Mouse (Mus musculus) myocyte (in vitro differentiated cells): ENCODE measurements around the gene Nr4a1. TPM values are rescaled to one million over a fixed set of nuclear protein-coding genes. Genes with fewer than 3 reads are reported as not detected.

ENCODE experiments used
- H3K27me3 ChIP-seq: one replicate; pipeline ENCODE4 v1.6.1; 2011; ENCODE audit not compliant: control insufficient read depth, insufficient read depth, insufficient read length
- H3K36me3 ChIP-seq: one replicate; pipeline ENCODE4 v1.6.1; 2011; ENCODE audit not compliant: control insufficient read depth, insufficient read depth
- H3K4me2 ChIP-seq: one replicate; pipeline ENCODE4 v1.6.1; 2011; ENCODE audit warnings: low read depth, control low read depth
- H3K4me3 ChIP-seq: one replicate; pipeline ENCODE4 v1.5.1; 2011; ENCODE audit warnings: mild to moderate bottlenecking, control low read depth, moderate library complexity
- H3K79me2 ChIP-seq: one replicate; pipeline ENCODE4 v1.6.1; 2011; ENCODE audit not compliant: control insufficient read depth, insufficient read depth
- H3ac ChIP-seq: one replicate; pipeline ENCODE4 v1.6.1; 2011; ENCODE audit not compliant: control insufficient read depth, insufficient read length
- CEBPB ChIP-seq: IDR thresholded peaks from 2 replicates; pipeline ENCODE4 v1.6.1; 2011; ENCODE audit warnings: mild to moderate bottlenecking, moderate library complexity; ENCODE audit not compliant: poor library complexity, insufficient read depth, severe bottlenecking
- E2F4 ChIP-seq: IDR thresholded peaks from one replicate; pipeline ENCODE4 v1.6.1; 2011; ENCODE audit warnings: mild to moderate bottlenecking, control low read depth, moderate library complexity; ENCODE audit not compliant: insufficient read depth
- MAX ChIP-seq: IDR thresholded peaks from one replicate; pipeline ENCODE4 v1.6.1; 2011; ENCODE audit warnings: low read depth, mild to moderate bottlenecking, control low read depth
- MYOD1 ChIP-seq, 3 experiments: IDR thresholded peaks; one replicate each; pipeline ENCODE4 v1.6.1; 2011; ENCODE audit warnings: control low read depth in 2 of 3, low read depth in 2 of 3, mild to moderate bottlenecking in 2 of 3, moderate library complexity in 1 of 3; ENCODE audit not compliant: insufficient read length in 2 of 3, control insufficient read depth in 1 of 3
- MYOG ChIP-seq, 3 experiments: IDR thresholded peaks; one replicate each; pipeline ENCODE4 v1.6.1; 2011; ENCODE audit warnings: control low read depth in 2 of 3, low read depth in 2 of 3, mild to moderate bottlenecking in 2 of 3; ENCODE audit not compliant: insufficient read length in 2 of 3, control insufficient read depth in 1 of 3, insufficient read depth in 1 of 3
- POLR2A ChIP-seq: IDR thresholded peaks from one replicate; pipeline ENCODE4 v1.6.1; 2011; ENCODE audit warnings: low read depth, mild to moderate bottlenecking, control low read depth, moderate library complexity; ENCODE audit not compliant: insufficient read length
- POLR2AphosphoS2 ChIP-seq: IDR thresholded peaks from one replicate; pipeline ENCODE4 v1.6.1; 2011; ENCODE audit warnings: low read depth, control low read depth; ENCODE audit not compliant: insufficient read length
- REST ChIP-seq: IDR thresholded peaks from one replicate; pipeline ENCODE4 v1.6.1; 2011; ENCODE audit warnings: mild to moderate bottlenecking, control low read depth, moderate library complexity; ENCODE audit not compliant: insufficient read depth, insufficient read length
- SRF ChIP-seq: IDR thresholded peaks from one replicate; pipeline ENCODE4 v1.6.1; 2011; ENCODE audit warnings: low read depth; ENCODE audit not compliant: control insufficient read depth, insufficient read length
- TCF12 ChIP-seq: IDR thresholded peaks from one replicate; pipeline ENCODE4 v1.6.1; 2011; ENCODE audit warnings: mild to moderate bottlenecking, control low read depth; ENCODE audit not compliant: poor library complexity, insufficient read depth, severe bottlenecking
- TCF3 ChIP-seq: IDR thresholded peaks from one replicate; pipeline ENCODE4 v1.6.1; 2011; ENCODE audit warnings: low read depth, control low read depth; ENCODE audit not compliant: insufficient read length
- USF1 ChIP-seq: IDR thresholded peaks from one replicate; pipeline ENCODE4 v1.6.1; 2011; ENCODE audit warnings: low read depth, mild to moderate bottlenecking, control low read depth, moderate library complexity
- polyA plus RNA-seq: library from polyadenylated mRNA; unstranded; fragments of >200 nt; fragmentation: generic; extraction: Trizol; gene quantifications from one replicate; pipeline ENCODE4 v1.2.1, GENCODE M21; 2012; ENCODE audit warnings: missing spikeins

Nr4a1 gene
- polyA plus RNA-seq, 1 experiment = 15.3 TPM

DNA sequence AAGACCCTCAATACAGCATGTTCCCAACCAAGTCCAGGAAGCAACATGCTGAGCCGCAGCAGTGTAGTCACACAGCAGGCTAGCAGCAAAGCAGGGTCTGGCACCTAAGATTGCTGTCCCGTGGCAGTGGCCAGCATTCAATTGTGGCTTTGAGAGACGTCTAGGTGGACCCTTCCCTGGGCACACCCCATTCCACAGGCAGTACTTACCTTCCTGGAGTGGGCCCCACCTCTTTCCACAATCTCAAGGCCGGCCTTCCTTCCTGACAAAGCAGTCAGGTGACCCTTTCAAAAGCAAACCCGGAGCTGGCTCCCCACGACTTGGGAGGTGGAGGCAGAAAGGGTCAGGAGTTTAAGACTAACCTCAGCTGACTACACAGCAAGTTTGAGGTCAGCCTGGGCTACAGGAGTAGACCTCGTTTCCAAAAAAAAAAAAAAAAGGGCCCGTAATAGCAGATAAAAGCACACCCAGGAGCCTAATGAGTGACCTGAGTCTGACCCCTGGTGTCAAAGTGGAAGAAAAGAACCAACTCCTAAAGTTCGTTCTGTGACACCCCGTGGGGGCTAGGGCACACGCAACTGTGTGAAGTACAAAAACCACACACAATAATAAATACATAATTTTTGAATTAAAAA, 20.3 kb upstream of the Nr4a1 start:
- TF ChIP-seq SRF (no peak), POLR2AphosphoS2 (peak; percentile 47)
- Histone ChIP-seq H3K27me3 (no peaks in the 10 kb centered on the region), H3K4me3 (no peak overlapping the region), H3K4me2 (no peak overlapping the region), H3K79me2 (no peaks in the 10 kb centered on the region), H3ac (no peak overlapping the region), H3K36me3 (peaks cover 7% of the 10 kb centered on the region)

DNA sequence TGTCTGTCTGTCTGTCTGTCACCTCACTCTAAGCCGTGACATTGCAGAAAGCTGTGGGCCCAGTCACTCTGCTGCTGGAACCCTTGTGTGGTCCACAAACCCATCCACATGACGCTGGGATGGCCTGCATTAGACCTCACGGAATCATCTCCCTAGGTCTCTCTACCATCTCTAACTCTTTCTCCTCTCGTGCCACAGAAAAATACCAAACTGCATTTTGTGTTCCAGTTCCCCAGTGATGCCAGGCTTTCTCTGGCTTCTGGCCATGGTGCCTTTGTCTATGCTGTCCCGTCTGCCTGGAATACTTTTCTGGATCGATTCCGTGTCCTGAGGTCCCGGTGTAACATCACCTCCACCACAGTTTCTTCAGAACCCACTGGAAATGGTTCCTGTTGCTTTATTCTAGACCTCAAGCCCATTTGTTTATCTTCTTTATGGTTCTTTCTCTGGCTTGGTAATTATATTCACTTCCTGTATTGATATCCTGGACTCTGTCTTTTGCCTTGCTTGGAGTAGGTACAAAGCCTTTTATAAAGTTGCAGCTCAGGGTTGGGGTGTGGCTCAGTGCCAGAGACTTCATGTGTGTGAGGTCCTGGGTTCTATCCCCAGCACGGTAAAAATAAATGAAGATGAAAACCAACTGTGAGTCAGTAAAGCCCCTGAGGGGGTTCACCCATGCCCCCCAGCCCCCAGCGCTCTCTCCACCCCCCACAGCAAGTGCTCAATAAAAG, 19.3 kb upstream of the Nr4a1 start:
- Histone ChIP-seq H3K79me2 (no peaks in the 10 kb centered on the region), H3K36me3 (peaks cover 7% of the 10 kb centered on the region), H3K4me3 (no peak overlapping the region), H3K27me3 (no peaks in the 10 kb centered on the region), H3ac (no peak overlapping the region), H3K4me2 (no peak overlapping the region)
- TF ChIP-seq POLR2AphosphoS2 (no peak), E2F4 (no peak), TCF3 (no peak), POLR2A (no peak), SRF (no peak), USF1 (no peak), TCF12 (no peak), MYOD1 (IDR thresholded peaks at IDR 0.05; ENCODE audit: control insufficient read depth in 1 of 3, insufficient read length in 2 of 3, low read depth in 2 of 3) (no peak), MYOG (IDR thresholded peaks at IDR 0.05; ENCODE audit: control insufficient read depth in 1 of 3, insufficient read depth in 1 of 3, insufficient read length in 2 of 3, low read depth in 2 of 3) (no peak)

DNA sequence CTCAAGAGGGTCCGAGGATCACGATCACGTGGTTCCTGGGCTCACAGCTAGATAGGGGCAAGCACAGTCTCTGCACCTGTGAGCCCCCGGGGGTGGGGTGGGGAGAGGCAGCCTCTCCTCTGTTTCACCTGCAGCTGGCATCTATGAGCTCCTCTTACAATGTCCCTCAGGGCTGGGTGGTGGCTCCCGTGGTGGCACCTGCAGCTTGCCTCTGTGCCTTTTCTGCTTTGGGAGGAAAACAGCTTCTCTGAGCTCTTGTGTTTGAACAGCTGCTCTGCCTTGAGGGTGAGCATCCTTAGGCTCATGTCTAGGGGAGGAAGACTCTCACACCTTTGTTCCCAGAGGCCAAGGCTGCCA, 18.7 kb upstream of the Nr4a1 start:
- Histone ChIP-seq H3K27me3 (no peaks in the 10 kb centered on the region), H3K79me2 (no peaks in the 10 kb centered on the region), H3ac (no peak overlapping the region), H3K4me2 (no peak overlapping the region), H3K4me3 (no peak overlapping the region), H3K36me3 (peaks cover 6% of the 10 kb centered on the region)
- TF ChIP-seq MYOD1 (IDR thresholded peaks at IDR 0.05; ENCODE audit: control insufficient read depth in 1 of 3, insufficient read length in 2 of 3, low read depth in 2 of 3) (peak in 1 of 3 experiments; percentile 8), TCF3 (no peak)

DNA sequence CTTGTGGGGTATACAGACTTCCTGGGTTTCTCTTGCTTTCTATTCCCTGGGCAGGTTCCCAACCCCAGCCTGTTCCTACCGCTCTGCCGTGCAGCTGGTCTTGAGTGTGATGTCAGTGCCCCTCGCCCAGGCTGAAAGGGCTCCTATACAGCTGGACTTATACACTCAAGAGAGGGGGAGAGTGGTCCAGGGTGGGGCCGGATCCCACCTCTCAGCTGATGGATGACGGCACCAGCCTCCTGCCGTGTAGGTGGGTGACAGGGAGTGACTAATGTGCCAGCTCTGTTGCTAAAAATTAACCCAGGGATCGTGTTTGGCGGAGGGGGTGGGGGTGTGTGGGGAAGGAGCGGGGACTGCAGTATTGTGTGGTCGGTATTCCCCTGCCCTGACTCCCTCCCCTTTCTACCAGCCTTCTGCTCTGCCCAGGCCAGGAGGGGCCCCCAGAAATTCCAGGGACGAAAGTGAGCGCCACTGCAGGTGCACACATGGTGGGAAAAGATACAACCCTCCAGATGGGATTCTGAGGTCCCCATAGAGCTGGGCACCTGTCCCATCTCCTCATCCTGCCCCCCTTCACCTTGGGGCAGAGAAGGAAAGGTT, 18.2 kb upstream of the Nr4a1 start:
- Histone ChIP-seq H3K79me2 (no peaks in the 10 kb centered on the region), H3K4me2 (peak overlapping the region; percentile 47), H3K4me3 (no peak overlapping the region), H3K36me3 (peaks cover 1% of the 10 kb centered on the region), H3ac (no peak overlapping the region), H3K27me3 (no peaks in the 10 kb centered on the region)
- TF ChIP-seq MYOD1 (IDR thresholded peaks at IDR 0.05; ENCODE audit: control insufficient read depth in 1 of 3, insufficient read length in 2 of 3, low read depth in 2 of 3) (peak in 1 of 3 experiments; percentile 47), USF1 (no peak)

DNA sequence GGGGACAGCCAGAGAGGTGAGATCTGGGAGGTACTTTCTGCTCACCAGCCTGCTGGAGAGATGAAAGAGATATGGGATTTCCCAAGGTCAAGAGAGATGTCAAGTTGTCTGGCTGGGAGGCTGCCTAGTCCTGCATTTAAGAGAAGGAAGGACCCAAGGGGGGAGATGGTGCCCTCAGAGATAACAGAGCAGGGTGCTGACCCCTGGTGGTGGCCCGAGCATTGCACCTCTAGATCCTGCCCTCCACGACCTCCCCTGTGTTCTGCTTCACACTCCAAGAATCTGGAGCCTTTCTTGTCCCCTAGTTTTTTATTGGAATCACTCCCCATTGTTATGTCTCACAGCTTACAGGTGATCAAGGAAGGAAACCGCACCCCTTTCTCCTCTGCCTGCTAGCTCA, 17.2 kb upstream of the Nr4a1 start:
- no peak for TF ChIP-seq MYOD1 (IDR thresholded peaks at IDR 0.05; ENCODE audit: control insufficient read depth in 1 of 3, insufficient read length in 2 of 3, low read depth in 2 of 3)
- no peak for TF ChIP-seq E2F4
- no peak for TF ChIP-seq MAX
- no peak for TF ChIP-seq TCF12
- Histone ChIP-seq H3K27me3 (no peaks in the 10 kb centered on the region), H3K79me2 (no peaks in the 10 kb centered on the region), H3K4me3 (no peak overlapping the region), H3K36me3 (no peaks in the 10 kb centered on the region), H3ac (no peak overlapping the region), H3K4me2 (no peak overlapping the region)

DNA sequence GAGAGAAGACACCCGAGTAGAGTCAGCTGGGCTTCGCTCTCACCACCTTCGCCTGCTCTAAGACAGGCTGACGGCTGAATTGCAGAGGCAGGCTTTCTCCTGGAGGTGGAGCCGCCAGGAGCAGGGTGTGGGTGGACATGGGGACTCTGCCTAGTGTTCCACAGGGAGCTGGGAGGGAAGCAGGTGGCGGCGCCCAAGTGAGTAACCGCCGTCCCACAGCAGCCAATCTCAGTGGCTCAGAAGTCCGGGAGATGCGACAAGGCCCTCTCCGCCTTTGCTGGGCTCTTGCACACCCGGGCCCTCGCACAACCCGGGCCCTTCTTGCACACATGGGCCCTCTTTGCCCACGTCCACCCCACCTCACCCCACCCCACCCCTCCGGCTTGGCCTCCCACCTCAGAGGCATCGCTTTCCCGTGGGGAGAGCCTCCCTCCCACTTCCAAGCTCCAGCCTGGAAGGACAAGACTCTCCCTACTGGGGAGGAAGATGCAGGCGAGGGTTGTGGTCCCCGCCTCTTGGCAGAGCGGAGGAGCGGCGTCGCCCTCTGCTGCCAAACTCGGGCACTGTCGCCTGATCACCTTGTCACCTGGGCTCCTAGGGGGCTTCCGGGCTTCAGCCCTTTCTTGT, 15.1 kb upstream of the Nr4a1 start:
- no peak for TF ChIP-seq POLR2AphosphoS2
- TF ChIP-seq MAX = no peak
- no peak for TF ChIP-seq SRF
- TF ChIP-seq MYOG (IDR thresholded peaks at IDR 0.05; ENCODE audit: control insufficient read depth in 1 of 3, insufficient read depth in 1 of 3, insufficient read length in 2 of 3, low read depth in 2 of 3) = peak in 1 of 3 experiments; percentile 54
- no peak for TF ChIP-seq TCF3
- TF ChIP-seq CEBPB = no peak
- TF ChIP-seq POLR2A = peak; percentile 15
- TF ChIP-seq REST = no peak
- peak in 1 of 3 experiments; percentile 54 for TF ChIP-seq MYOD1 (IDR thresholded peaks at IDR 0.05; ENCODE audit: control insufficient read depth in 1 of 3, insufficient read length in 2 of 3, low read depth in 2 of 3)
- TF ChIP-seq TCF12 = no peak
- no peak for TF ChIP-seq E2F4
- no peak for TF ChIP-seq USF1

More for the DNA sequence above, 15.1 kb upstream of the Nr4a1 start:
- no peaks in the 10 kb centered on the region for H3K27me3 ChIP-seq
- H3ac ChIP-seq = no peak overlapping the region
- peak overlapping the region; percentile 47 for H3K4me2 ChIP-seq
- no peaks in the 10 kb centered on the region for H3K79me2 ChIP-seq
- H3K4me3 ChIP-seq = no peak overlapping the region
- no peaks in the 10 kb centered on the region for H3K36me3 ChIP-seq
